Mouse (Mus musculus) G1E (cell line): ENCODE measurements around the gene Allc. TPM values are rescaled to one million over a fixed set of nuclear protein-coding genes. Genes with fewer than 3 reads are reported as not detected.

Experiments
- ATAC-seq: 2 replicates; pipeline ENCODE4 v1.8.0; 2016; ENCODE audit warnings: mild to moderate bottlenecking; ENCODE audit not compliant: insufficient number of reproducible peaks, poor library complexity, low FRiP score, severe bottlenecking; ENCODE audit errors: extremely low read depth
- DNase-seq: peaks from one replicate; pipeline ENCODE4 v3.0.0; 2012; ENCODE audit warnings: low spot score
- H3K27me3 ChIP-seq: 2 replicates; pipeline ENCODE4 v1.6.1; 2012; ENCODE audit warnings: mild to moderate bottlenecking, low read length, inconsistent platforms; ENCODE audit not compliant: insufficient read depth
- H3K36me3 ChIP-seq: replicated peaks from 2 replicates; pipeline ENCODE3; 2012; ENCODE audit warnings: mild to moderate bottlenecking, inconsistent platforms
- H3K4me1 ChIP-seq: 2 replicates; pipeline ENCODE4 v1.6.1; 2012; ENCODE audit warnings: low read depth, low read length, inconsistent platforms, mixed read lengths; ENCODE audit not compliant: insufficient read depth
- H3K4me3 ChIP-seq: 2 replicates; pipeline ENCODE4 v1.5.1; 2012; ENCODE audit warnings: low read depth, mild to moderate bottlenecking, inconsistent platforms, low read length, moderate library complexity, mixed read lengths
- H3K9me3 ChIP-seq: replicated peaks from 2 replicates; pipeline ENCODE4 v1.6.1; 2012; ENCODE audit warnings: inconsistent platforms
- CTCF ChIP-seq: IDR thresholded peaks from 2 replicates; pipeline ENCODE4 v1.5.1; 2012; ENCODE audit warnings: low read depth, low read length, inconsistent platforms, mixed read lengths
- GATA1 ChIP-seq: IDR thresholded peaks from 2 replicates; pipeline ENCODE4 v1.6.1; 2012; ENCODE audit warnings: borderline replicate concordance, low read length, inconsistent platforms, mixed read lengths
- GATA2 ChIP-seq: IDR thresholded peaks from 2 replicates; pipeline ENCODE4 v1.6.1; 2012; ENCODE audit warnings: low read depth, low read length, inconsistent platforms, borderline replicate concordance
- POLR2AphosphoS5 ChIP-seq: IDR thresholded peaks from 2 replicates; pipeline ENCODE4 v1.6.1; 2012; ENCODE audit warnings: low read depth, low read length, inconsistent platforms; ENCODE audit not compliant: insufficient replicate concordance
- TAL1 ChIP-seq: conservative IDR thresholded peaks from 2 replicates; pipeline ENCODE4 v1.6.1; 2012; ENCODE audit warnings: low read depth, low read length, inconsistent platforms, mixed read lengths
- polyA plus RNA-seq: library from polyadenylated mRNA; stranded (reverse); fragments of >175 nt; gene quantifications from 2 replicates; pipeline ENCODE4 v1.2.3, GENCODE M21; 2012
- total RNA-seq, 2 experiments: library from RNA; stranded (forward) in 1 of 2; stranded (reverse) in 1 of 2; fragments of 200-1000 nt in 1 of 2; fragments of >200 nt in 1 of 2; fragmentation: Nextera tagmentation in 1 of 2; gene quantifications; 2 replicates each; pipeline ENCODE4 v1.2.3; 2014 to 2017

Gene Allc
- total and polyA plus RNA-seq, 3 experiments, result 0.05 TPM; not detected in 2

- Histone ChIP-seq H3K4me3 (no peak overlapping the region), H3K36me3 (no peaks in the 10 kb centered on the region), H3K4me1 (no peaks in the 10 kb centered on the region; the same call in 1 of the 2 replicates), H3K27me3 (peaks cover 3% of the 10 kb centered on the region; the same call in 1 of the 2 replicates), H3K9me3 (no peaks in the 10 kb centered on the region)
- DNase-seq (no peak), ATAC-seq (no peak)
- TF ChIP-seq CTCF, result no peak
- TF ChIP-seq TAL1, result no peak
- TF ChIP-seq GATA1, result no peak
- TF ChIP-seq POLR2AphosphoS5, result no peak
- TF ChIP-seq GATA2, result no peak
Observed at GRCm38 (mm10) chr12:28603494-28603893, 21.2 kb upstream of the Allc start.

DNA sequence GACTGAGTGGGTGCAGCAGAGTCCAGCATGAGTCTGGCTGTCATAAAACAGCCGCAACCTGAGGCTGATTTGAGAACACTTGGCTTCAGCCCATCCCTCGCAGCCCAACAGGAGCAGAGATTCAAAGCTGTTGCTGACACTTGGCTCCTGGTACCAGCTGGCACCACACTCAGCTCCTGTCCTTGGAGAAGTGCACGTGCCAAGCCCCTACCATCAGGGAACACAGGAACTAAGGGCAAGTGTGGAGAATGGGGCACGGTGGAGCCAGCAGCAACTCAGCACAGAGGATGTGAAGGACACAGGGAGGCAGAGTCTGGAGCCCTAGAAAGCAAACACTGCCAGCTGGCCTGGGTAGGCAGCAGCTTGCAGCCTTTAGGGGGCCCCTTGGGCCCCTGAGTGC lies 19.9 kb upstream of the Allc start:
- Histone ChIP-seq H3K4me3 (no peak overlapping the region), H3K9me3 (no peaks in the 10 kb centered on the region), H3K36me3 (no peaks in the 10 kb centered on the region), H3K4me1 (no peaks in the 10 kb centered on the region; the same call in 1 of the 2 replicates), H3K27me3 (peaks cover 3% of the 10 kb centered on the region; the same call in 1 of the 2 replicates)
- no peak for DNase-seq
- TF ChIP-seq GATA1 (no peak), TAL1 (no peak), POLR2AphosphoS5 (no peak), CTCF (no peak), GATA2 (no peak)
- no peak for ATAC-seq

GRCm38 (mm10) chr12:28598526-28598991 lies 16.2 kb upstream of the Allc start:
- Histone ChIP-seq H3K4me3 (no peak overlapping the region), H3K27me3 (peaks cover 3% of the 10 kb centered on the region; the same call in 1 of the 2 replicates), H3K9me3 (no peaks in the 10 kb centered on the region), H3K4me1 (no peaks in the 10 kb centered on the region; the same call in 1 of the 2 replicates), H3K36me3 (no peaks in the 10 kb centered on the region)
- DNase-seq (no peak), ATAC-seq (no peak)
- no peak for TF ChIP-seq POLR2AphosphoS5
- no peak for TF ChIP-seq TAL1
- TF ChIP-seq GATA1, result no peak
- no peak for TF ChIP-seq GATA2
- TF ChIP-seq CTCF, result no peak

DNA sequence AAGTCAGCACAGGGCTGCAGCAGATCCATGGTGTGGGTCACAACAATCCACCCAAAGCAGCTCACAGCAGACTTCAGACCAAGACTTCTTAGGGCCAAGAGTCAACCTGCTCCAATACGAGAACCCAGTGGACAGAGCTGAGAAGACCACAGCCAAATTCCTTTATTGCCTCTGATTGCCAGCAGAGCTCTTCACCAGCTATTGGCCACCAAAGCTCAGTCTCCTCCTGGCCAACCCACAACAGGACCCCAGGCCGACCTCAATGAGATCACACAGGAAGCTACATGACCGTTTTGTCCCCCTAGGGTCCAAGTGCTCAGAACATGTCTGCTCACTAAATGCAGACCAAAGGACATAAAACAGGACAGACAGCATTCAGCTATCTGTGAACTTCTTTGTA lies 15.8 kb upstream of the Allc start:
- Histone ChIP-seq H3K27me3 (peaks cover 3% of the 10 kb centered on the region; the same call in 1 of the 2 replicates), H3K4me1 (no peaks in the 10 kb centered on the region; the same call in 1 of the 2 replicates), H3K4me3 (no peak overlapping the region), H3K36me3 (no peaks in the 10 kb centered on the region), H3K9me3 (no peaks in the 10 kb centered on the region)
- TF ChIP-seq GATA1 (no peak), GATA2 (no peak), POLR2AphosphoS5 (no peak), TAL1 (no peak), CTCF (no peak)
- DNase-seq, result no peak
- no peak for ATAC-seq

GRCm38 (mm10) chr12:28597699-28598098 lies 15.4 kb upstream of the Allc start:
- no peaks in the 10 kb centered on the region; the same call in 1 of the 2 replicates for H3K4me1 ChIP-seq
- DNase-seq (no peak), ATAC-seq (peak; percentile 18; the same call in 1 of the 2 replicates)
- H3K27me3 ChIP-seq, result peaks cover 3% of the 10 kb centered on the region; the same call in 1 of the 2 replicates
- H3K36me3 ChIP-seq, result no peaks in the 10 kb centered on the region
- no peak overlapping the region for H3K4me3 ChIP-seq
- no peaks in the 10 kb centered on the region for H3K9me3 ChIP-seq
- TF ChIP-seq TAL1 (no peak), CTCF (no peak), POLR2AphosphoS5 (no peak), GATA1 (no peak), GATA2 (no peak)

DNA sequence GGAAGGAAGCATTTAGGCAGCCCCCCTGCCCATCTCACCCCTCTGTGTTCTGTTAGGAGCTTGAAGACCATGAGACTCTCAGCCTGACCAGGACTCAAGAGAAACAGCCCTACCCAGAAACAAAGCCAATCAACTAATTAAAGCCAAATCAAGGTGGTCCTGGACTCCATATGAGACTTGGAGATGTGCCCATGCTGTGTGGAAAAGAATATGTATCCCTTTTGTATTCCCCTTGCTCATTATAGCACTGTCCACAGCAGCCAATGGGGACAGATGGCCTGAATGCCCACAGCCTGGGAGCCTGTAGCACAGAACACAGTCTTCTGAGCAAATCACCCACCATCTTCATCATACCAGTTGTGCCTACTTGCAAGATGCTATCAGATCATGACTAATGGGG lies 14.5 kb upstream of the Allc start:
- DNase-seq (no peak), ATAC-seq (no peak)
- H3K27me3 ChIP-seq, result no peaks in the 10 kb centered on the region
- H3K4me1 ChIP-seq, result no peaks in the 10 kb centered on the region; the same call in 1 of the 2 replicates
- H3K4me3 ChIP-seq, result no peak overlapping the region
- H3K36me3 ChIP-seq, result no peaks in the 10 kb centered on the region
- H3K9me3 ChIP-seq, result no peaks in the 10 kb centered on the region
- no peak for TF ChIP-seq GATA1
- TF ChIP-seq CTCF, result no peak
- no peak for TF ChIP-seq POLR2AphosphoS5
- no peak for TF ChIP-seq GATA2
- no peak for TF ChIP-seq TAL1
